Comparison of ENCODE assay signal across 13 mouse cellular contexts in genomic region chr14:121229036-121229773, GRCm38 (mm10).
"Had no signal": no experiment of that assay in that cellular context is flagged by ENCODE, and none has a peak within 500 bp of the region (broad histone marks: within the 10 kb centered on the region; RNA-seq: fewer than 3 reads in every experiment).

No protein-coding gene starts in this region.

- DNase-seq: layer of hippocampus, postnatal 36 days; lung, embryonic 14.5 days; lung, postnatal 10 days; lung, postnatal 4 days; right cerebral cortex, adult 18-20 months; thymus, adult 18-20 months; thymus, postnatal 25 days had no signal

- H3K9me3 ChIP-seq: limb, embryonic 15.5 days; liver, embryonic 12.5 days; midbrain, embryonic 10.5 days; midbrain, embryonic 15.5 days; neural tube, embryonic 13.5 days had no signal

- H3K4me1 ChIP-seq: liver, embryonic 12.5 days; midbrain, embryonic 15.5 days; neural tube, embryonic 13.5 days had no signal

- ATAC-seq: hindbrain, embryonic 16.5 days; liver, embryonic 12.5 days; midbrain, embryonic 15.5 days had no signal

- H3K27me3 ChIP-seq: limb, embryonic 15.5 days; liver, embryonic 12.5 days; midbrain, embryonic 15.5 days; neural tube, embryonic 13.5 days had no signal

- H3K9ac ChIP-seq: limb, embryonic 15.5 days; liver, embryonic 12.5 days; lung, embryonic 14.5 days; midbrain, embryonic 15.5 days; neural tube, embryonic 13.5 days had no signal

- H3K4me2 ChIP-seq: limb, embryonic 15.5 days; liver, embryonic 12.5 days; lung, embryonic 14.5 days; midbrain, embryonic 15.5 days; neural tube, embryonic 13.5 days had no signal

- H3K4me3 ChIP-seq: limb, embryonic 15.5 days; liver, embryonic 12.5 days; midbrain, embryonic 10.5 days; midbrain, embryonic 15.5 days; neural tube, embryonic 13.5 days had no signal

- H3K27ac ChIP-seq: limb, embryonic 15.5 days; liver, embryonic 12.5 days; midbrain, embryonic 10.5 days; midbrain, embryonic 15.5 days; neural tube, embryonic 13.5 days had no signal
